Mouse (Mus musculus) layer of hippocampus, postnatal 25 days (tissue): ENCODE results near the gene Tsc22d1. TPM values are rescaled to one million over a fixed set of nuclear protein-coding genes. Genes with fewer than 3 reads are reported as not detected.

Experiments used
- DNase-seq, 2 experiments: peaks; one replicate each; pipeline ENCODE4 v3.0.0; 2022; ENCODE audit warnings: mixed read lengths in 2 of 2, low spot score in 1 of 2; ENCODE audit errors: extremely low spot score in 1 of 2
- total RNA-seq, 2 experiments: library from RNA; stranded (reverse); gene quantifications; 2 replicates each; pipeline ENCODE4 v1.2.3; 2021

Gene Tsc22d1
- total RNA-seq, 2 experiments from 2014 or later = 493 to 570 TPM

DNA sequence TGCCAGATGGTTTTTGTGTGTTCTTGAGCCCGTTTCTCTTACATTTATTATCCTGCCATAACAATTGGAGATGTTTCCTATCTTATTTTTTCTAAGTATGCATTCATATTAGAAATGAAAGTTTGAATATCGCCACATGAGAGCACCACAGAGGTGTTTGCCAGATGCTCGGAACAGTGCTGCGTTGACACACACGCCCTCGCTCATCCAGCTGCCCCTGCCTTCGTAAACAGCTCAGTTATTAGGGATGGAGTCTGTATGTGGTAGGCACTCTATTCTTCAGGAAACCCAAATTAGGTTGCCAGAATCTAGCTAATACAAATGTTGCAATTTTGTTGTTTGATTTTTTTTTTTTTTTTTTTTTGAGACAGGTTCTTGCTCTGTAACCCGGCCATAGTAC lies 18.1 kb downstream of the Tsc22d1 start:
- no peak for DNase-seq

DNA sequence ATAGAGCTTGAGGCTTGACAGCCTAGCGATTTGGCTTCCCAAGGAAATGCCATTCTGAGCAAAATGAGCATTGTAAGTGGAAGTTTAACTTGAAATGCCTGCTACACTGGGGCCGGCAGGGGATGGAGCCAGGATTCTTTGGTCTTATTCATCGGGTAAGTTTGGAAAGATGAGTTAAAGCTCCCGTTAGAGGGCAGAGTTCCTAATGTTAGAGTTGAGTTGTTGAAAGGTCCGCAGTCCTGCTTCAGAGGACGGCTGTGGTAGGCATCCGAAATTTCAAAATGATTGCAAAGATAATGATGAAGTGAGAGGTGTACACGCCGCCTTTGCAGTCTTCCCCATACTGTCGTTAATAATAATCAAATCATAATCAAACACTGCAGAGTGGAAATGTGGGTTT lies 27.4 kb downstream of the Tsc22d1 start:
- DNase-seq = no peak

DNA sequence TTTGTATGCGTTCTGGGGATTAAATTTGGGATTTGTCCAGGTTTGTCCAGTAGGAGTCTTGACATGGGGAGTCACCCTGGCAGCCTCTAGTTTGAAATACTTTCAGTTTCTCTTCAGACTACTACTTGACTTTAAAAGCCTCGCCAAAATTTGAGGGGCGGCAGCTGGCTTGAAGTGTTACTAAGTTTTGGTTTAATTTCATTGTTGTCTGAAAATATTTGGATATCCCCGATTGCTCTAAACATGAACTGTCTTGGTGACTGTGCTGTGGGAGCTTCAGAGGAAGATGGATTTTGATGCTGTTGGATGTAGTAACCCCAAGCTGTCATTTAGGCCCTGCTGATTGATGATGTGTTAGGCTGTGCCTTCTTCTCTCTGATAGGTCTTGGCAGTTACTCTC lies 34.2 kb downstream of the Tsc22d1 start:
- no peak for DNase-seq

DNA sequence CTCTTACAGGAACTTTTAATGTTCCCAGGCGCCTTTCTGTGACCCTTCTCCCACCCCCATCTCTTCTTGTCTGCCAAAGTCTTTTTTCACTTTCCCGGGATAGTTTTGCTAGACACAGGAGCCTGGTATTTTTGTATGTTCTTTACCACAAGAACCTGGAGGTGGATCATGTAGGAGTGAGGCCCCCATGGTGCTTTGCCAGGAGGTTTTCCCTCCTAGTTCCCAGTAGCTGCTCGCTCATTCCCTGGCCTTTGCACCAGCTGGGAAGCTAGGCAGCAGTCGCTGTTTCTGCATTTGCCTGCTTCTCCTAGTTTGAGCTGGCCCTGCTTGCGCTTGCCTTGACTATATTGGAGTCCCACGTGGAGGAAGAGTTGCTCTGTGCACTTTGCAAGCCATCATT lies 36.2 kb downstream of the Tsc22d1 start:
- DNase-seq = no peak

DNA sequence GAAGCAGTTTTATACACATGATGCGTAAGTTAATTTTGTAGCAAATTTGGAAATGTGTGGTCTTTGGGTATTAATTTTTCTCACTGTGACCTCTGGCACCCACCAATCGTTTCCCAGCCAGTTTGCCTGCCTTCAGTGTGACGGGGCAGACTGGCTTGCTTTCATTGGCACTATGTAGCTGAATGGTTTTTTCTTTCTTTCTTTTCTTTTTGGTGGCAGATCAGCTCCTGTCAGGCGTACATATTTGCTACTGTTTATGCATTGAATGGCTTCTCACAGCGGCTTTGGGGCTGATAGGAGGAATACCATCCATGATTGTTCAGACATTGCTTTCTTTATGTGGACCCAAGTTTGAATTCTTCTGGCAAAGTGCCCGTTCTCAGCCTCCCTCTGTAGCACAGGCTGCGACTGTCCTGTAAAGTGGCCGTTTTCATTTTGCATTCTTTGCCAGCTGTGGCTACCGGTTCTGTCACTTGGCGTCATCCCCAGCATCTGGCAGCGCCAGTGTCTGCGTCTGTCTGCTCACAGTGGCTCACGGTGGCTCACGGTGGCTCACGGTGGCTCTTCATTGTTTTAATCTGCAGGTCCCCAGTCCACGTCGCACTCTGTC lies 38.1 kb downstream of the Tsc22d1 start:
- DNase-seq = no peak

DNA sequence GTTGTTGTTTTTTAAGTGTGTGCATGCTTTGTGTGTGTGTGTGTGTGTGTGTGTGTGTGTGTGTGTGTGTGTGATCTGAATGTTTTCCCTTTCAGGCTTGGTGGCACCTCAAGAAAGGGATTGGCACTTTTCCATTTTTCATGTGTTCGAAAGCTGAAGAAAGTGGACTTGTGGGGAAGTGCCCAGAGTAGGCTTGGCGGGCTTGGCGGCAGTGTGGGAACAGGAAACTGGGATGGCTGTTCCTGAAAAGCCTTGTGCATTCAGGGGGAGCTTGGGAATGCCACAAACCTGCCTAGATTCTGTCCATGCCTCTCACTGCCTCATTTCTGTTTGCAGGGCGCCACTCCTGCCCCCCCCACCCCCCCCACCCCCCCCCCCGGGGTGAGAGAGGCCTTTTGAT lies 39.9 kb downstream of the Tsc22d1 start:
- DNase-seq = no peak

DNA sequence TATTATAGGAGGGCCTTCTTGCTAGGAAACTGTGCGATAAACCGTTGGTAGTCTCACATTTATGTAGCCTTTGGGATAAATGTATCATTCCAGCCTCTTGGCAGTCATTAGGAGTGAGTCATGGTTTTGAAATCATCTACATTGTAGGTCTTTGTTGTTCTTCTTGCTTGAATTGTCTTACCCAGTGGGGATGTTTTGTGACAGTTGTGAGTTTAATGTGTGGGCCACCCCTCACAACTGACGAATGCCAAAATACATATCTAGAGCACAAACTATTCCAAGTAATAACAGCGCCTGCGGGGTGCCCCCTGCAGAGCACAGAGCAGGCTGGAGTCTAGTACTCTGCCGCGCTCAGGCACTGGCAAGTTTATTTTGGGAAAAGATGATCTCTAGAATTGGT lies 40.4 kb downstream of the Tsc22d1 start:
- DNase-seq = no peak

DNA sequence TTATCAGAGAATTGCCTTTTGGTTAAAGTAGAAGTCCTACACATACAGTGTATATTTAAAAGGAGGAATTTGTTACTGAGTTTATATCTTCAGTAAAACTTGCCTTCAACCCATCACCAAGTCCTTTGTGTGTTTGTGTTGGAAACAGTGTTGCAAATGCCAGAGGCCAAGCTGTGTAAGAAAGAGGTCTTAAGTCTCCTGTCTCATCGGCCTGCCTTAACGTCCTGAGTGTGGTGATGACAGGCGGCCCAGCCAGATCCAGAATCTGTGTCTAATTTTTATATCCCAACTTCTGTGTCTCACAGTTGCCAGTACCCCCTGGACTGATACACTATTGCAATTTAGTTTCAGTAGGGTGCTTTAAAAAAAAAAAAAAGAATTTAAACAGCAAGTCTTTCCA lies 42.9 kb downstream of the Tsc22d1 start:
- DNase-seq = no peak

DNA sequence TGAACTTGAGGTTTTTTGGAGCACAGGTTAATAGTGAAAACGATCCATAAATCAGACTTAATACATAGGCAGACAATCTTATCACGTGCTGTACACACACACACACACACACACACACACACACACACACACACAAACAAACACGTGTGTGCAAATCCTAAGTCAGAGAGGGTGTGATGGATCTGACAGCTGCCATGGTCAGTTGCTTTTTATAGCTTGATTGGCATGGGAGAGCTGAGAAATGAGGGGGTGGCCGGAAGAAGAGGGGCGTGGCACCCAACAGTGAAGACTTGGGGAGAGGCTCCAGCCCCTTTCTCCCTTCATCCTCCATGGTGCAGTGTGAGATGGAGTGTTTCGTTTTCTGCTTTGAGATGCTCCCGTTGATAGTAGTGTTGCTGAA lies 45.4 kb downstream of the Tsc22d1 start:
- no peak for DNase-seq

DNA sequence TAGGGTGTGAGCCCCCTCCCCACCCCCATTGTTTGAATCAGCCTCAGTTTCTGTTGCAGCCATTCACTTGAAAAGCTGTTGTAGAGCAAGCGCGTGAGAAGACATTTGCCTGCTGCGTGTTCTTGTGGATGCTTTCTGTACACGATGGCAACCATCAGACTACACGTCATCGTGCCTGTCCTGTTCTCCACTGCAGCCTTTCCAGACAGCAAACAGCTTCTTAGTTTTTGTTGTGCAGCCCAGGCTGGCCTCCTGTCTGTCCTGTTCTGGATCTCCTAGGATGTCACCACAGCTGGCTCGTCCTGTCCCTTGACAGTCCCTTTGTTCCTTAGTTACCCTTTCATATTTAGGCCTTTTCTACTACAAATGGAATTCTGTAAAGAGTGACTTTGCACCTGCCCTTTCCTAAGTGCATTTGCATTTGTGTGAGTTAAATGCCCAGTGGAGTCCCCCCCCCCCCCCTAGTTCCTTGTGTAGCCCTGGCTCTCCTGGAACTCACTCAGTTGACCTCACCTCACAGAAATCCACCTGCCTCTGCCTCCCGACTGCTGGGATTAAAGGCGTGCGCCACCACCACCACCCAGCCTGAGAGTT lies 46.5 kb downstream of the Tsc22d1 start:
- no peak for DNase-seq

DNA sequence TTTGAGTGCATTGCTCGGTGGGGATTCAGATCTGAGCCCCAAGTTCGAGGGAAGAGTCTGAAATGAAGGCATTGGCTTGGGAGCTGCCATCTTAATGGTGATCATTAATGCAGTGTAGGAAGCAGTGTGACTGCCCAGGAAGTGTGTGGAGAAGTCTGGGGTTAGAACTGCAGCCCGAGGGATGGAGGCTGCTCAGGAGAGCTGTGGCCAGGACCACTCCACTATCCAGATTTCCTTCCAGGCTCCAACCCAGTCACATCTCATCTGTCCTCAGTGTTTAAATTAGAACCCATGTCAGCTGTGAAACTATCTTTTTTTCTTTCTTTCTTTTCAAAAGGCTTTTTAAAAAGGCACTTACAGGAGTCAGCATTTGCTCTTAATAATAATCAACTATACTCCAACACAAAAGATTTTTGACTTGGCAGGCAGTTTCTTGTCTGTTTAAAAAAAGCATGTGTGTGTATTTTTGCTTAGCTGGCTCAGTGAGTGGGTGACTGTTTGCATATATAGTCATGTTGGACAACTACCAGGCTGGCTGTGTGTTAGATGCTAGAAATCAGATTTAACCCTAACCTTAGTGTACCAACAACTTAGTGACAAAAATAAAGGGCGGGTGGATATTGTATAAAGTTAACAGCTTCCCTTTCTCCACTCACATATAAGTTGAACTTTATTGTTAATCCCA lies 48.8 kb downstream of the Tsc22d1 start:
- no peak for DNase-seq

DNA sequence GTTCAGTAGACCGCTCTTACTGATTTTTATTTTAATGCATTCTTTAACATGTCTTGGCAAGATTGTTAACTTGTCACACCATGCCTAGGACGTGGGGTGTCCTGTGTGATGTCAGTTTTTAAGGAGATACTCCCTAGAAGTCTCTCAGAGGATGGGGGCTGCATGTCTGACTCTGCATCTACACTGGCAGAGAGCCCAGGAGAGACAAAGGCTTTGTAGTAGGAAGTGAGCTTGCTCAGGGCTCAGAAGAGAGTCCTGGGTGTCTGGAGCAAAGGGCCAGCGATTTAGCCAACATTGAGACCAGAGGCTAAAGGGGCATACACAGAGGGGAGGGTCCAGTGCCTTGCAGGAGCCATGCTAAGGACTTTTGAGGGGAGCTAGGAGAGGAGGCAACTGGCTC lies 50.2 kb downstream of the Tsc22d1 start:
- DNase-seq = no peak

DNA sequence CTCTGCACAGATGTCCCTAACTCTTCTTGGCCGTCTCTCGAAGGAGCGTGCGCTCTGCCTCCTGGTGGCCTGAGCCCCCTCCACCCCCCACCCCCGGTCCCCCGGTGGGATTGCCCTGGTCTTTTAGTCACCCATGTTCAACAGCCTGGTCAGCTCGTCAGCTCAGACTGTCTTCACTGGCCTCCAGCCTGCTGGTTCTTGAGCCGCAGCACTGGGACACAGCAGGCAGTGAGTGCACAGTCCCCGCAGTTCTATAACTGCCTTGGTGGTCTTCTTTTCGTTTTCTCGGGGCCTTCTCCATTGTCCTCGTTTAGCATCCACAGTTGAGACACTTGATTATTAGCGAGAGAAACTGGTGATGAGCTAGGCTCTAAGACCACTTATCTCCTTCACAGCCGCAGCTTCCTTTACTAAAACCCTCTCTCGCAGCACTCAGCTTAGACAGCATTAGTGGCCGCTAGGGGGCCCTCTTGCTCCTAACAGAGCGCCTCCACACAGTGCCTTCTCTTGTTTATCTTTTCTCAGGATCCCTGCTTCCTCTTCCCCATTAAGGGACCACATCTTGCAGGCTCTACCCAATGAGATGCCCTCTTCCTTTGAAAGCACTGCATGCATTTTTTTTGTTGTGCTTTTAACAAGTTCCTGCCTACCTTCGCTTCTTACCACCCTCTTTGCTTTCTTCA lies 52.0 kb downstream of the Tsc22d1 start:
- peak; percentile 62 to 89 for DNase-seq

DNA sequence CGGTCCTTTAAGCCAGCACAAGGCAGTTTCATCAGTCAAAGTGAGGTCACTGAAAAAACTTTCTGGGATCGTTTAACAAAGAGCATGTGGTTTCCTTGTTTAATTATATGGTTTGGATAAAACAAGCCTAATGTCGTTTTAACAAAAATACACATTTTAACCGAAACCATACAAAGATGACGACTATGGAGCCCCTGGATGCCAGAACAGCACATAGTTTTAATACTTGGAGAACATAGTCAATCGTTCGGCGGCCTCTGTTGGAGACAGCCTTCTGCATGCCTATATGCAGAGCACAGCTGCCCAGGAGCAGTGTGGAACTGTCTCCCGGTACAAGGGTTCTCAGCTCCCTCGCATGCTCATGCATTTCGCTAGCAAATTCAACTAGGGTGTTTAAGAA lies 53.2 kb downstream of the Tsc22d1 start:
- DNase-seq = no peak

DNA sequence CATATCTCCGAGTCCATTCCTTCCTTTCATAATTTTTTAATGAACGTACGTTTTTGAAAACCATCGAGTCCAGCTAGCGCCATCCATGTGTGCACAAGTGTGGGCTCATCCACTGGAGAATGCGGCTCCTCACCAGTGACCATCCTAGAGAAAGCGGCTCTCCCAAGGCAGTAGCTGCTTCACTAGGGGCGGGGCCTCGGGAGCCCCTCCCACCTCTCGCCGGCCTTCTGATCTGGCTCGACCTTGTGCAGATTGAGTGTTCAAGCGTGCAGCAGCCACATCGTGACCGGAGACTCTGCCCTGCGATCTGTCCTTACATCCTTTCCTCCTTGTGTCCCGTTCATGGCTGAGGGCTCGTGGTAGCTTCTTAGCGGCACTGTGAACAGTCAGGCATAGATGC lies 56.5 kb downstream of the Tsc22d1 start:
- DNase-seq = no peak

DNA sequence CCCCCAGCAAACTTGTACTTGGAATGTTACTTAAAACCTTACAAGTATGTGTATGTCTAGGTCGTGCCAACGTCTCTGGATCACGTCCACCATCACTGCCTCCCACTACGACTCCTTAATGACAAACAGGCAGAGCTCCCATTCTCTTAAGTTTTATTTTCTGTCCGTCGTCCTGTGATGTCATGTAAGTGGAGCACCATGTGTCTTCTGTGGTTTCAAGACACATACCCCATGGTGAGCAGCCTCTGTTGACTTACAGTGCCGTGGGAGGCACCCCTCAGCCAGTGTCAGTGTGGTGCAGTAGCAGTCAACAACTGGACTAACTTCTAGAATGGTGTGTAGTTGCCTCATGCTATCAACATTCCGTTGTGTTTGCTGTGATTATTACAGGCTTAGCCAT lies 57.7 kb downstream of the Tsc22d1 start:
- no peak for DNase-seq

DNA sequence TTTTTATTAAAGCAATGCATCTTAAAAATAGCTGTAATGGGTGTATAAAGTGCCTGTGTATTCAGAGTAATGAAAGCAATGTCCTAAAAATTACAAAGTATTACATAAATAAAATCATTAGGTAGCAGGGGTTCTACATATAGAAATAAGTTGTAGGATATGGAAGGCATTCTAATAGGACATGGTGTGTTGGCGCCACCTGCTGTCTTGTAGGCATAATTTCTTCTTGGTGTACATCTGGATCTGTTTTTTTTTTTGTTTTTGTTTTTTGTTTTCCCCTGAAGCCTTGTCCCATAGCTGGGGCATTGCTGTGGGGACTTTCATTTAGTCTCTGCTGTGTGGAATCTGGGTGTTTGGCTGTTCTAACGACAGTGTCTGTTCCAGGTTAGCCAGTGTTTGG lies 58.6 kb downstream of the Tsc22d1 start:
- peak in 1 of 2 experiments; percentile 57 for DNase-seq

DNA sequence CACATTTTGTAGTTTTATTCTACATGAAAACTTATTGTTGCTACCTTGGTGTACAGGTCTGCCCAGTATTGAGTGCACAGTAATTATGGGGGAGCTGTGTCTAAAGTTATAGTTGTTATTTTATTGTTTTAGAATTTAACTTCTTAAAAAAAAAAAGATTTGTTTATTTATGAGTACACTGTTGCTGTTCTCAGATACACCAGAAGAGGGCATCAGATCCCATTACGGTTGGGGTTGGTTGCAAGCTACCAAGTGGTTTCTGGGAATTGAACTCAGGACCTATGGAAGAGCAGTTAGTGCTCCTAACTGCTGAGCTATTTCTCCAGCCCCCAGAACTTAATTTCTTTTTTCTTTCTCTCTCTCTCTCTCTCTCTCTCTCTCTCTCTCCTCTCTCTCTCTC lies 59.4 kb downstream of the Tsc22d1 start:
- DNase-seq = no peak

DNA sequence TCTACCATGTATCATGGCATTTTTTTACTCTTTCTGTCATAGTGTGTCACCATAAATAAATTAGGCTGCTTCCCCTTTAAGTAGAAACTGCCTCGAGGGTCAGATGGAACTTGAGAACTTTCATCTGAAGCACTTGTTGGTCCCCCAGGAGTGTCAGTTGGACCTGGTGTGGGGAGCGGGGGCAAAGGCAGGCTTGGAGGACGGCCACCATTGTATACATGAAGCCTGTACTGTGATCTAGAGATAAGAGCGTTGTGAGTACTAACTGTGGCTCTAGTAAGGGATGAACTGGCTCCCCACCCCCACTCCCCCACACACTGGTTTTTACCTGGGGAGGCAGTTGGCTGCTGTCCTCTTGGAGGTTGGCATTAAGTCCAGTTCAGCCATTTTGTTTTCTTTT lies 62.0 kb downstream of the Tsc22d1 start:
- no peak for DNase-seq

DNA sequence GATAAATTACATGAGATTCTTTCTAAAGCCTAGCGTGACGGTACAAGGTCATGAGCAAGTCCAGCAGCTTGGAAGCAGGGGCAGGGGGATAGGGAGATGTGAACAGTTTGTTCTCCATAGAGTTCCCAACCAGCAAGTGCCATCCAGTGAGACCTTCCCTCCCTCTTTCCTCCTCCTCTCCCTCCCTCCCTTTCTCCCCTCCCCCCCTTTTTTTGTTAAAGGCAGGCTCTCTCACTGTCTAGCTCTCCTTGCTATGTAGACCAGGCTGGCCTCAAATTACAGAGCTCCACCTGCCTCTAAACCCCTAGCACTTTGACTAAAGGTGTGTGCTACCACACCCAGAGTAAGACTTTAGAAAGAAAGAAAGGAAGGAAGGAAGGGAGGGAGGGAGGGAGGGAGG lies 63.3 kb downstream of the Tsc22d1 start:
- DNase-seq = no peak

DNA sequence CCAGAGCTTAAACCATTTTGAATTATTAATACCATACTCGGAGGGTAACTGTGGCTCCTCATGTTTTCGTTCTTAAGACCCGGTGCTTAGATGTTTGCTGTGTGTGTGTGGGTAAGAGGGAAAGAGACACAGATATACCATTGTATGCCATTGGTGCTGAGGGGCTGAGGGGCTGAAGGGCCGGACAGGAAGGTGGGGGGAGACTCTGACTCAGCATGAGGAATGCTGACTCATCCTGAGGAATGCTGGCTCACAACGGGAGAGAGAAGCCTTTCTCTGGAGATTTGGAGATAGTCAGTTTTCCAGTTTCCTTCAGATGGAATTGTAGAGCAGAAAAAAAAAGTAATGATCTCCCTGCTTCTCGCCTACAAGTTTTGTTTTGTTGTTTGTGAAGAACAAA lies 63.9 kb downstream of the Tsc22d1 start:
- DNase-seq = no peak

DNA sequence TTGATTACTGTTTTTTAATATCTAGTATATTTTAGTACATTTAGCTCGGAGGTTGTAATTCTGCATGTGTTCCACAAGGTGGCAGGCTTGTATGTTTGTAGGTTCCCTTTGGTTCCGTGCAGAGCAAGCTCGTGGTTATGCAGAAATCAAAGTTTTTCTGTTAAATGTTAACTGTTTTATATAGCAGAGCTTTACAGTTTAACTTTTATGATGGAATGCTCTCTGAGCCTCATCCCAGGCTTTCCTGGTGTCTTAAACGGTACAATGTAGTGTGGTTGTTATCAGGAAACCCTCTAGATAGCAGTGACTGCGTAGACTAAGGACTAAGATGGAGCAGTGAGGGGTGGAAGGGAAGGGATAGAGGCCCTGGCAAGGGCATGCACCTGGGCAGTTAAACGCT lies 65.1 kb downstream of the Tsc22d1 start:
- DNase-seq = peak in 1 of 2 experiments; percentile 29
